Mouse (Mus musculus) embryo, embryonic 11 days (tissue): ENCODE measurements around the gene Rhox1.
"Not testable (repeated sequence)": the region's sequence is repeated elsewhere in the genome, so short reads cannot be mapped to it uniquely, and the experiment has no call there.

ENCODE experiments used
- DNase-seq: peaks from one replicate; pipeline ENCODE4 v3.0.0-alpha.2; 2015

Gene Rhox1

DNA sequence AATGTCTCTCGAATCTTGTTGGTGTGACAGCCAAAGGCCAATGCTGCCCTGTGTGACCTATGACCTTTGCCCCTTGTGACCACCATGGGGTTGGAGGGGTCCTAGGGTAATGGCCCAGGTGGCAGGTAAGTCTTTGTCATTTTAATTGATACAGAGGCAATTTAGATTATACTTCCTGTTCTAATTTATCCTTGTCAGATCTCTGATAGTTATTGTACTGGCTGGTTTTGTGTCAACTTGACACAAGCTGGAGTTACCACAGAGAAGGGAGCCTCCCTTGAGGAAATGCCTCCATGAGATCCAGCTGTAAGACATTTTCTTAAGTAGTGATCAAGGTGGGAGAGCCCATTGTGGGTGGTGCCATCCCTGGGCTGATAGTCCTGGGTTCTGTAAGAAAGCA, at the start of gene Rhox1:
TSS of gene Rhox1 (minus strand) at position 101 of the 400 bp plus-strand sequence.
- not testable (repeated sequence) for DNase-seq

DNA sequence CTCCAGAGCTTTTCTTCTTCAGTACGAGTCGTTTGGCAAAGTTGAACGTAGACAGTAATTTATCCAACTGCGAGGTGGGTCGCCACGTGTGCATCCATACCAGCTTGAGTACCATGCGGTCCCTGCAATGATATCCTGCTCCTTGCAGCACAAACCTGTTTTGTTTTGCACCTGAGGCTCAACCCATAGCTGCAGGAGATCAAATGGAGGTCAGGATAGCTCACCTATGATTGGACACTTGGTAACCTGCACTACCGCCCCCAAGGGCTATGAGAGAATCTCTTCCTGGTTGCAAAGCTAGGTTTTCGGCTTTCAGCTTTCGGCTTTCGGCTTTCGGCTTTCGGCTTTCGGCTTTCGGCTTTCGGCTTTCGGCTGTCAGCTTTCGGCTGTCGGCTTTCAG, 43.0 kb upstream of the Rhox1 start, which contains the start of gene Rhox4a:
TSS of gene Rhox4a (plus strand) at position 301 of the 400 bp plus-strand sequence.
- not testable (repeated sequence) for DNase-seq

DNA sequence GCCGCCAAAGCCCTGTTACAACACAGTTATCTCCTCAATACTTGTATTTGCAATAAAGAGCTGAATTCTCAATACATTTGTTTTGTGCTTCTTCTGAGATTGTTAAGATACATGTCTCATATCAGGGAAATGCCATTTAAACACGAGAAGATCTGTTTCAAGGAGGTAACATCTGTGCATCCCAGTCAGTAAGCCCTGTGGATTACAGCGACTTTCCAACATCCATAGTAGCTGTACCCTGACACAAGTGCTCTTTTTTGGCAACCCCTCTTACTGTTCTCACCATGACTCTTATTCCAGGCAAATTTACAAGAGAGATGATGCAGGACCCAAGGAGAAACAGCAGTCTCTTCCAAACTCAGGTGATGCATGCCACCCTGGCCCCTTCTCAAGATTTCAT, 27.6 kb upstream of the Rhox1 start, which contains the start of gene Rhox3a:
TSS of gene Rhox3a (plus strand) at position 301 of the 400 bp plus-strand sequence.
- DNase-seq, result not testable (repeated sequence)

DNA sequence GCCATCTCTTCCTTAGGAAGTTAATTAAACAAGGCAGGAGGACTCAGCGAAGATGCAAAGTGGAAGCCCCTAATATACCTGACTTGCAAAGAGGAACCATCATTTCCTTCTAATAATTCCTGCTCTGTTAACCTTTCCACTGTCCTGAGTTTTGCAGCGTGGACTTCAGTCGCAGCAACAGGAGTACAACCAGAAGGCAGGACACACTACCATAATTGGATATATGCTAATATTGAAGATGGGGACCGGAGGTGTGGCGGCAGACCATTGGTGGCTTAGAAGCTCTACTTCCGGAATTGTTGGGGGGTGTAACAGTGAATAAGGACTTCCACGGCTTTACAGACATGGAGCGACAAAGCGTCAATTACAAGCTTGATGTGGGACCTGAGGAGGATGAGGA, 22.6 kb upstream of the Rhox1 start, which contains the start of gene Rhox2a:
TSS of gene Rhox2a (plus strand) at position 301 of the 400 bp plus-strand sequence.
- not testable (repeated sequence) for DNase-seq

DNA sequence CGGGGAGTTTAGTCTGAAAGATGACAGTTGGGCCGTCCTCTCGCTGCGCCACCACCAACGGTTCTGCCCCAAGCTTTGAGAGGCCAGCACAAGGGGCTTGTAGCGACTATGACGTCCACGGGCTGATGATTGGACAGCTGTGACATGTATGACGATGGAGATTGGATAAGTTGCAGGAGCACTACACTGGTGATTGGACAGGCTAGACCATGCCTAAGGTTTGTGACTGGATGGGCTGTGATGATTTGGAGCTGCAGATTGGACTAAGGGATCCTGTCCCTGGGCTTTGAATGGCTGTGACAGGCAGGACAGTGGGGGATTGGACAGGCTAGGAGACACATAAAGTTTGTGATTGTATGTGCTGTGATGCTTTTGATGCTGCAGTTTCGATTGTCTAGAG, 11.1 kb downstream of the Rhox1 start, which contains the start of gene Gm9:
TSS of gene Gm9 (minus strand) at position 101 of the 400 bp plus-strand sequence.
- no peak for DNase-seq

DNA sequence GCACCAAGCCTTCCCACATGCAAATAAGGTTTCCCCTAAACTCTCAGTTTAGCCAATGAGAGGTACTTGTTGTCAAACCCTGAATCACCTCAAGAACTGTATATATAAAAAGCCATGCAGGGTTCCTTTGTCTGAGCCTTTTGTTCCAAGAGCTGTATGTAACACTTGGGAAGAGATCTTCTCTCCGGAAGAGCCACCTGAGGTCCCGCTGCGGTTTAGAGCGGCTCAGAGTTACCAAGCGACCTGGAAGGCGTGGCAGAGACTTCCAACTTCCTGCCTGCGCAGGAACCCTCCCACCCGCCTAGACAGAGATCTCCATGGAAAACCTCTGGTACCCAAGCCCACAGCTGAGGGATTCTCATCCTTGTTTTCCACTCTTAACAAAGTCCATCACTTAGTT, 23.4 kb downstream of the Rhox1 start:
- DNase-seq, result no peak

DNA sequence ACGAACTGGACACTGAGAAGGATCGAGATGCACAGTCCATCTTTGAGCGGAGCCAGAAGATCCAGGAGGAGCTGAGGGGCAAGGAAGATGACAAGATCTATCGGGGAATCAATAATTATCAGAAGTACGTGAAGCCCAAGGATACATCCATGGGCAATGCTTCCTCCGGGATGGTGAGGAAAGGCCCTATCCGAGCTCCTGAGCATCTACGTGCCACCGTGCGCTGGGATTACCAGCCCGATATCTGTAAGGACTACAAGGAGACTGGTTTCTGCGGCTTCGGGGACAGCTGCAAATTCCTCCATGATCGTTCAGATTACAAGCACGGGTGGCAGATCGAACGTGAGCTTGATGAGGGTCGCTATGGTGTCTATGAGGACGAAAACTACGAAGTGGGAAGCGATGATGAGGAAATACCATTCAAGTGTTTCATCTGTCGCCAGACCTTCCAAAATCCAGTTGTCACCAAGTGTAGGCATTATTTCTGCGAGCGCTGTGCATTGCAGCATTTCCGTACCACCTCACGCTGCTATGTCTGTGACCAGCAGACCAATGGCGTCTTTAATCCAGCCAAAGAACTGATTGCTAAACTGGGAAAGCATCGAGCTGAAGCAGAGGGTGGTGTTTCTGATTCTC, 30.2 kb downstream of the Rhox1 start:
- peak; percentile 19 for DNase-seq

DNA sequence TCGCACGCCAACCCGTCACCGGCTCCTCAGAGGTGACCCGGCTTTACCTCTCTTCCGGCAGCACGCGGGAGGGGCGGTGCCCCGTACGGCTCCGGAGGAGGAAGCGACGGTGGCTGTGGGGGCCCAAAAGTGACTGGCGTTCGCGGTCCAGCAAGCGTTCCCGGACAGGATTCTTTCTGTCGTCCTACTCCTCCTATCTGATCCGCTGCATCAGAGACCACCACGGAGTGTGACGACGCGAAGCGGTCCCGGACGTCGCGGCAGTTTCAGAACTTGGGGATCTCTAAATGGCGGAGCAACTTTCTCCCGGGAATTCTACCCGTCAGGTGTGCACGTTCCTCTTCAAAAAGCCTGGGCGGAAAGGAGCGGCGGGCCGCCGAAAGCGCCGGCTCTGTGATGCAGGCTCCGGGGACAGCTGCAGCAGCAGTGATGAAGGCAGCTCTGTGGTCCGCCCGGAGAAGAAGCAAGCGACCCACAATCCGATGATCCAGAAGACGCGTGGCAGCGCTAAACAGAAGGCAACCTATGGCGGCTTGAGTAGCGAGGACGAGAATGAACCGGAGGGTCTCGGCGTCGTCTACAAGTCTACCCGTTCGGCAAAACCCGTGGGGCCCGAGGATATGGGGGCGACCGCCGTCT, 30.8 kb downstream of the Rhox1 start, which contains the start of the genes Ndufa1 and Rnf113a1:
TSS of gene Ndufa1 (minus strand) at position 59 of the 639 bp plus-strand sequence.
TSS of gene Rnf113a1 (plus strand) at position 141 of the 639 bp plus-strand sequence.
- DNase-seq, result peak; percentile 86

DNA sequence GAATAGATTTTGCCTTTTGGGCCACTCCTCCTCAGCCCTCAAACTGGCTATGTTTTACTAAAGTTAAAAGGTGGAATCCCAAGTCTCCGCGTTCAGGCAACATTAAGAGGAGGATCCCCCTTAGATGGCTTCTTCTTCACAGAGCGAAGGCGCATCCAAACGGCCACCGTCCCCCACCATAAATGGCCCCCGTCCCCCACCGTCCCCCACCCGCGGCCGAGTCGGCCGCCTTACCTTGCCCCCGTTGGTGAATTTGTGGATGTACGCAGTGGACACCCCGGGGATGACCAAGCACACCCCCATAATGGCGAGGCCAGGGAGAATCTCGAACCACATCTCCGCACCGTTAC, 31.3 kb downstream of the Rhox1 start:
- no peak for DNase-seq

DNA sequence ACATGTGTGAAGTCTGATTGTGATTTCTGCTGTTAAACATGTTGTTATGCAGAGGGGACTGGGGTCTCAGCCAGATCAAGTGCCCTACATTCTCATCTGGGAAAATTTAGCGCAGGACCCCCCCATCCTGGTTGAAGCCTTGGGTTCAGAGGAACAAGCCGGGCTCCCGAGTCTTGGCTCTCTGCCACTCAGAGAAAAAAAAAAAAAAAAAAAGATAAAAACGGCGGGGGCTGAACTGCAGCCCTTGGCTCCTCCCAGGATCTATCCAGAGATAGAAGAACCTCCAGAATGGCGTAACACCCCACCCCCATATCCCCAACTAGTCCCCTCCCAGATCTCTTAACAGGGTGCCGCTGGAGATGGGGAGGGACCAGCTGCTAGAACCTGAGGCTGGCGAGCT, 37.7 kb downstream of the Rhox1 start:
- DNase-seq, result not testable (repeated sequence)

DNA sequence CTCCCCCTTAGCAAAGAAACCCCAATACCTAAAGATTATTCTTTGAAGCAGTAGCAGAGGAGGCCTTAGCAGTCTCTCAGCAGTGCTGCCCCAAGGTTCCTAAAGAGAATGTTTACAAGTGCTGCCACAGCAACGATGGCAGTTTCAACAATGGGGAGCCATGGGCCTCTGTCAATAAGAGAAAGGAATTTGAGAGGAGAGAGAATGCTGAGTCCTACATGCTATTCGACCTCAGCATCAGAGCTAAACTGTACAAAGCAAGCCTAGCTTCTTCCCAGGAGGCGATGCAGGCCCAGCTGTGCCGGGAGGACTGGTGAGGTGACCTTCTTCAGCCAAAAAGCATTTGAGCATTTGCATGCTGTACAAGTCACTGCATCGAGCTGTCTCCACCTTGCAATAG, 53.3 kb downstream of the Rhox1 start, which contains the start of gene Akap14:
TSS of gene Akap14 (minus strand) at position 101 of the 400 bp plus-strand sequence.
- no peak for DNase-seq

DNA sequence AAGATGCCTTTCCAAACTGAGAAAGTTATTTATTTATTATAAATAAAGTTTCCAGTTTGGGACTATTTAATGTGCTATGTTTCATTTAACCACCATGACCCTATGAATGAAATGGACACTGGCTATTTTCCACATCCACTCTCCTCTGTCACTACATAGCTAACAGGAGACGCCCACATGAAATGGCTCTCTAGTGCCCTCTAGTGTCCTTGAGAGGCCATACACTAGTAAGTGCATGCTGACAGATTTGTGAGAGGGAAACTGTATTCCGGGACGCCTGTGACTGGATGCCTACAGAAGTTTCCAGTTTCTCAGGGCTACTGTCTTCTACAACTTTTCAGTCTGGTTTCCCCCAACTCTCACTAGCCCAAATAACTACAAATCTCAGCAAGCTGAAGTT, 55.0 kb downstream of the Rhox1 start:
- DNase-seq, result peak; percentile 58
